Mouse (Mus musculus): ENCODE results near the gene Txnrd1.

GRCm38 (mm10) chr10:82887354-82887753, 53.6 kb downstream of the Txnrd1 start:
- TF ChIP-seq EP300 (IDR thresholded peaks at IDR 0.05; ENCODE audit: low read depth) (no peak), CTCF (IDR thresholded peaks at IDR 0.05; ENCODE audit: low read depth) (no peak)

All from heart, postnatal 0 days (tissue).